Mouse (Mus musculus) frontal cortex, adult (tissue): ENCODE results near the gene Upf2.

Source experiments
- ATAC-seq: cut with Nextera tagmentation; 2 replicates; pipeline ENCODE4 v1.9.2; 2017; ENCODE audit warnings: mild to moderate bottlenecking, moderate library complexity, mixed read lengths; ENCODE audit not compliant: low TSS enrichment

Upf2 gene

GRCm38 (mm10) chr2:5950766-5951595 lies at the start of gene Upf2:
Gene Upf2, plus strand, starts transcription at chr2:5951469.
- ATAC-seq, result peak; percentile 94

- no peak for ATAC-seq
Measured at GRCm38 (mm10) chr2:5906092-5906491, 45.2 kb upstream of the Upf2 start.

GRCm38 (mm10) chr2:5906625-5907024 lies 44.6 kb upstream of the Upf2 start:
- ATAC-seq, result no peak

GRCm38 (mm10) chr2:5911282-5911965 lies 39.8 kb upstream of the Upf2 start:
- ATAC-seq, result no peak

- no peak for ATAC-seq
Measured at GRCm38 (mm10) chr2:5922823-5923222, 28.4 kb upstream of the Upf2 start.

- no peak for ATAC-seq
Measured at GRCm38 (mm10) chr2:5923786-5924185, 27.5 kb upstream of the Upf2 start.

GRCm38 (mm10) chr2:5927481-5927880 lies 23.8 kb upstream of the Upf2 start:
- ATAC-seq, result no peak

GRCm38 (mm10) chr2:5929793-5930192 lies 21.5 kb upstream of the Upf2 start:
- no peak for ATAC-seq

- ATAC-seq, result no peak
Measured at GRCm38 (mm10) chr2:5930291-5931054, 20.8 kb upstream of the Upf2 start.

- no peak for ATAC-seq
Measured at GRCm38 (mm10) chr2:5931938-5932337, 19.3 kb upstream of the Upf2 start.

GRCm38 (mm10) chr2:5934936-5935335 lies 16.3 kb upstream of the Upf2 start:
- ATAC-seq, result no peak

GRCm38 (mm10) chr2:5936068-5936467 lies 15.2 kb upstream of the Upf2 start:
- ATAC-seq, result no peak

- ATAC-seq, result no peak
Measured at GRCm38 (mm10) chr2:5936550-5936949, 14.7 kb upstream of the Upf2 start.

GRCm38 (mm10) chr2:5939319-5939718 lies 11.9 kb upstream of the Upf2 start:
- ATAC-seq, result no peak

GRCm38 (mm10) chr2:5939911-5940310 lies 11.4 kb upstream of the Upf2 start:
- no peak for ATAC-seq

- no peak for ATAC-seq
Measured at GRCm38 (mm10) chr2:5940936-5941335, 10.3 kb upstream of the Upf2 start.

- peak; percentile 49; the same call in 1 of the 2 replicates for ATAC-seq
Measured at GRCm38 (mm10) chr2:5941861-5942415, 9.3 kb upstream of the Upf2 start.

- ATAC-seq, result peak; percentile 93
Measured at GRCm38 (mm10) chr2:5942416-5943032, 8.7 kb upstream of the Upf2 start, which contains the start of gene Dhtkd1. Gene Dhtkd1, minus strand, starts transcription at chr2:5942792.

GRCm38 (mm10) chr2:5943071-5943470 lies 8.2 kb upstream of the Upf2 start:
- no peak for ATAC-seq

- ATAC-seq, result no peak
Measured at GRCm38 (mm10) chr2:5945629-5946028, 5.6 kb upstream of the Upf2 start.

- ATAC-seq, result no peak
Measured at GRCm38 (mm10) chr2:5946876-5947275, 4.4 kb upstream of the Upf2 start.

GRCm38 (mm10) chr2:5948964-5949363 lies 2.3 kb upstream of the Upf2 start:
- ATAC-seq, result no peak
